Mouse (Mus musculus) cerebellum, adult 2 months (tissue): ENCODE measurements around the gene Znhit1. TPM values are rescaled to one million over a fixed set of nuclear protein-coding genes. Genes with fewer than 3 reads are reported as not detected.

Source experiments
- DNase-seq, 2 experiments: peaks; one replicate each; pipeline ENCODE4 v3.0.0; 2021
- H3K27ac ChIP-seq: fragments of 200-500 bp; 2 replicates; pipeline ENCODE4 v1.5.1; 2012; ENCODE audit warnings: low read length, control low read depth, inconsistent platforms; ENCODE audit not compliant: insufficient read depth
- H3K27me3 ChIP-seq: fragments of 200-500 bp; 2 replicates; pipeline ENCODE4 v1.6.1; 2012; ENCODE audit warnings: inconsistent platforms, mild to moderate bottlenecking, low read length, moderate library complexity; ENCODE audit not compliant: control insufficient read depth, insufficient read depth
- H3K4me1 ChIP-seq: fragments of 200-500 bp; 2 replicates; pipeline ENCODE4 v1.6.1; 2011; ENCODE audit warnings: low read length; ENCODE audit not compliant: control insufficient read depth, insufficient read depth
- H3K4me3 ChIP-seq: fragments of 200-500 bp; replicated peaks from 2 replicates; pipeline ENCODE3; 2011; ENCODE audit warnings: mild to moderate bottlenecking, low read depth, low read length, control low read depth; ENCODE audit not compliant: insufficient read depth
- CTCF ChIP-seq: fragments of 200-500 bp; IDR thresholded peaks from 2 replicates; pipeline ENCODE4 v1.5.1; 2011; ENCODE audit warnings: low read depth, mild to moderate bottlenecking, control low read depth, low read length, moderate library complexity, borderline replicate concordance; ENCODE audit not compliant: insufficient read depth
- POLR2A ChIP-seq: fragments of 200-500 bp; IDR thresholded peaks from 2 replicates; pipeline ENCODE4 v1.6.1; 2011; ENCODE audit warnings: low read length, control low read depth, borderline replicate concordance; ENCODE audit not compliant: insufficient read depth
- WGBS: fragments of 180-500 bp; shearing (Covaris S2); methylation state at CpG from one replicate; pipeline ENCODE4 v1.1.7; 2018; 5-methylcytosine and 5-hydroxymethylcytosine counted together
- polyA plus RNA-seq: library from polyadenylated mRNA; depleted of rRNA; stranded (reverse); fragments of >200 nt; gene quantifications from 2 replicates; pipeline ENCODE4 v1.2.3, GENCODE M21; 2012

Znhit1 gene
- polyA plus RNA-seq, 1 experiment = 95.4 TPM

- Histone ChIP-seq H3K27me3 (no peaks in the 10 kb centered on the region), H3K4me3 (no peak overlapping the region), H3K4me1 (no peaks in the 10 kb centered on the region), H3K27ac (no peak overlapping the region)
- no peak for TF ChIP-seq POLR2A
- no peak for TF ChIP-seq CTCF
- 85% methylated on average over 2 of the region's 2 CpGs for WGBS
- no peak for DNase-seq
Observed at GRCm38 (mm10) chr5:137000612-137001011, 12.8 kb upstream of the Znhit1 start.

DNA sequence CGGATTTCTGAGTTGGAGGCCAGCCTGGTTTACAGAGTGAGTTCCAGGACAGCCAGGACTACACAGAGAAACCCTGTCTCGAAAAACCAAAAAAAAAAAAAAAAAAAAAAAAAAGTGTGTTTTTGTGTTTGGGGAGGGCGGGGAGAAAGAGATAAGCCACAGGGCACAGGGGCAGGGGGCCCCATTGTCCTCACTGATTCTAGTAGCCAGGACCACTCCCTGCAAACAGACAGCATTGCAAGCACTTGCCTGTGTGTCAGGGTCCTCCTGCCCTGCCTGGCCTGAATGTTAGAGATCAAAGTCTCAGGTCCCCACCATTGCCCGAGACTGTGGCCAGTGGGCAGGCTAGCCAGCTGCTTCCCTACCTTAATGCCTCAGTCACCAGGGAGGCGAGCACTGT is 11.6 kb upstream of the Znhit1 start:
- TF ChIP-seq CTCF = no peak
- TF ChIP-seq POLR2A = no peak
- no peak overlapping the region for H3K27ac ChIP-seq
- no peaks in the 10 kb centered on the region for H3K4me1 ChIP-seq
- H3K4me3 ChIP-seq = no peak overlapping the region
- DNase-seq = no peak
- H3K27me3 ChIP-seq = no peaks in the 10 kb centered on the region
- 76% methylated on average over 5 of the region's 5 CpGs for WGBS

GRCm38 (mm10) chr5:136989801-136990200 is 2.0 kb upstream of the Znhit1 start:
- no peak for DNase-seq
- H3K27me3 ChIP-seq = no peaks in the 10 kb centered on the region
- WGBS = 86% methylated on average over 6 of the region's 6 CpGs
- H3K27ac ChIP-seq = no peak overlapping the region
- no peak overlapping the region for H3K4me3 ChIP-seq
- H3K4me1 ChIP-seq = no peaks in the 10 kb centered on the region
- TF ChIP-seq CTCF (no peak), POLR2A (no peak)

GRCm38 (mm10) chr5:136988420-136988819 is 599 bp upstream of the Znhit1 start:
- Histone ChIP-seq H3K27me3 (no peaks in the 10 kb centered on the region), H3K27ac (no peak overlapping the region), H3K4me1 (no peaks in the 10 kb centered on the region), H3K4me3 (peak overlapping the region; percentile 77)
- TF ChIP-seq CTCF (no peak), POLR2A (no peak)
- WGBS = 23% methylated on average over 7 of the region's 7 CpGs
- DNase-seq = no peak

DNA sequence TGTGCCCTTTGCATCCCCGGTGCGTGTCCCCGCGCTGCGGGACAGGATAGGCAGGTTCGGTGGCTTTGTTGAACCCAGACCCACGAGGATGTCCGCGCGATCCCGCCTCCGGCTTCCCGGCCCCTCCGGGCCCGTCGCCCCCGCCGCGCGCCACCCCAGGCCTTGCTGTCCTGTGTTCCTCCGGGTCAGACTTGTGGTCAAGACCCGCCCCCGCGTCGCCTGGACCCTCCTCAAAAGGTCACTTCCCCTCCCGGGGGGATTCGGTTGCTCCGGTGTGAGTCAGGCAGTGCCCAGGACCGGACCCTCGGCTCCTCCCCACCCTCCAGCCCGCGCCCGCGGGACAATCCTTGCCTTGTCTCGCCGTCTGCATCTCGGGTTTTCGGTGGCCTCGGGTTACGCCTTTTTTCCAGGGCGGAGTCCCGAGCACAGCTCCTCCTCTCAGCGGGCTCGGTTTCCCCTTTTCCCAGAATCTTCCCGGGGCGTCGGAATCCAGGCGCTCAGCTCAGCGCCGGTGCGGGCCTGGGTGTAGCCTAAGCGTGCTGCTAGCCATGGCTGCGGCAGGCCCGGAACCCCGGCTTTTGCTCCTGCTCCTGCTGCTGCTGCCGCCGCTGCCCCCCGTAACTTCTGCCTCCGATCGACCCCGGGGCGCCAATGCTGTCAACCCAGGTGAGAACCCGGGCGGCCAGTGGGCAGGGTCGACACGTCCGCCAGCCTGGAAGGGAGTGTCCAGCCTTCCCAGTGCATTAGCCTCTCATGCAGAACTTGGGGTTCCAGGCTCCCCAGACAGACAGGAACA is 485 bp downstream of the Znhit1 start:
- H3K27ac ChIP-seq = peak overlapping the region; percentile 27; the same call in 1 of the 2 replicates
- TF ChIP-seq CTCF = no peak
- TF ChIP-seq POLR2A = peak; percentile 32; the same call in 1 of the 2 replicates
- no peaks in the 10 kb centered on the region for H3K4me1 ChIP-seq
- DNase-seq = no peak
- under 1% methylated on average over 67 of the region's 67 CpGs for WGBS
- no peaks in the 10 kb centered on the region for H3K27me3 ChIP-seq
- peak overlapping the region; percentile 77 for H3K4me3 ChIP-seq

- under 1% methylated on average over 26 of the region's 26 CpGs for WGBS
- TF ChIP-seq POLR2A = peak; percentile 76; the same call in 1 of the 2 replicates
- no peak for TF ChIP-seq CTCF
- peak within 1 kb of the TSS; percentile 27 for H3K27ac ChIP-seq
- peak within 1 kb of the TSS; percentile 85 for H3K4me3 ChIP-seq
- H3K4me1 ChIP-seq = no peaks in the 10 kb centered on the region
- DNase-seq = peak; percentile 95 to 98
- H3K27me3 ChIP-seq = no peaks in the 10 kb centered on the region
Observed at GRCm38 (mm10) chr5:136986695-136987137, 1.1 kb downstream of the Znhit1 start, which contains the start of gene Plod3. Plod3 (plus strand) TSS chr5:136987019.

GRCm38 (mm10) chr5:136984828-136985227 is 3.0 kb downstream of the Znhit1 start:
- WGBS = 53% methylated on average over 14 of the region's 14 CpGs
- H3K27me3 ChIP-seq = no peaks in the 10 kb centered on the region
- no peak overlapping the region for H3K27ac ChIP-seq
- no peak for DNase-seq
- TF ChIP-seq CTCF (no peak), POLR2A (no peak)
- no peaks in the 10 kb centered on the region for H3K4me1 ChIP-seq
- no peak overlapping the region for H3K4me3 ChIP-seq

GRCm38 (mm10) chr5:136982338-136982930 is 5.4 kb downstream of the Znhit1 start:
- no peak for TF ChIP-seq POLR2A
- peak; percentile 62; the same call in 1 of the 2 replicates for TF ChIP-seq CTCF
- H3K27me3 ChIP-seq = no peaks in the 10 kb centered on the region
- no peaks in the 10 kb centered on the region for H3K4me1 ChIP-seq
- 38% methylated on average over 15 of the region's 16 CpGs for WGBS
- H3K27ac ChIP-seq = no peak overlapping the region
- no peak overlapping the region for H3K4me3 ChIP-seq
- peak in 1 of 2 experiments; percentile 59 for DNase-seq
